Mouse (Mus musculus) hindbrain, embryonic 16.5 days (tissue): ENCODE results near the gene Proca1. TPM values are rescaled to one million over a fixed set of nuclear protein-coding genes. Genes with fewer than 3 reads are reported as not detected.

Source experiments
- ATAC-seq: fragments of 200-750 bp; cut with Nextera tagmentation; 2 replicates; pipeline ENCODE4 v1.8.0; 2017; ENCODE audit warnings: moderate TSS enrichment, moderate library complexity
- H3K27ac ChIP-seq: fragments of 300-500 bp; sonication (generic); 2 replicates; pipeline ENCODE4 v1.5.1; 2014; ENCODE audit warnings: low read depth, mild to moderate bottlenecking, control low read depth, low read length, moderate library complexity
- H3K27me3 ChIP-seq: fragments of 300-500 bp; sonication (generic); replicated peaks from 2 replicates; pipeline ENCODE4 v1.6.1; 2014; ENCODE audit warnings: low read length; ENCODE audit not compliant: control insufficient read depth, insufficient read depth
- H3K36me3 ChIP-seq: fragments of 300-500 bp; sonication (generic); 2 replicates; pipeline ENCODE4 v1.6.1; 2014; ENCODE audit warnings: mild to moderate bottlenecking, low read length, moderate library complexity, mixed read lengths; ENCODE audit not compliant: control insufficient read depth, insufficient read depth
- H3K4me1 ChIP-seq: fragments of 300-500 bp; sonication (generic); 2 replicates; pipeline ENCODE4 v1.6.1; 2014; ENCODE audit warnings: low read depth, low read length; ENCODE audit not compliant: control insufficient read depth, insufficient read depth
- H3K4me2 ChIP-seq: fragments of 300-500 bp; sonication (generic); 2 replicates; pipeline ENCODE4 v1.6.1; 2014; ENCODE audit warnings: mild to moderate bottlenecking, low read length, control low read depth, moderate library complexity
- H3K4me3 ChIP-seq: fragments of 300-500 bp; sonication (generic); 2 replicates; pipeline ENCODE4 v1.5.1; 2014; ENCODE audit warnings: mild to moderate bottlenecking, low read length, control low read depth, moderate library complexity
- H3K9ac ChIP-seq: fragments of 300-500 bp; sonication (generic); 2 replicates; pipeline ENCODE4 v1.6.1; 2014; ENCODE audit warnings: low read depth, mild to moderate bottlenecking, control low read depth, low read length, moderate library complexity
- H3K9me3 ChIP-seq: fragments of 300-500 bp; sonication (generic); 2 replicates; pipeline ENCODE4 v1.6.1; 2014; ENCODE audit warnings: mild to moderate bottlenecking, low read length, moderate library complexity; ENCODE audit not compliant: control insufficient read depth
- WGBS: fragments of 180-500 bp; shearing (Covaris S2); extraction: QIAGEN DNeasy Blood & Tissue Kit; methylation state at CpG from one replicate; pipeline ENCODE4 v1.1.7; 2014; 5-methylcytosine and 5-hydroxymethylcytosine counted together
- polyA plus RNA-seq: library from polyadenylated mRNA; unstranded; fragments of >200 nt; fragmentation: Nextera tagmentation; extraction: Ambion mirVana; gene quantifications from 2 replicates; pipeline ENCODE4 v1.2.1, GENCODE M21; 2015

Gene Proca1
- polyA plus RNA-seq, 1 experiment from 2014 or later, result 4.0 TPM

DNA sequence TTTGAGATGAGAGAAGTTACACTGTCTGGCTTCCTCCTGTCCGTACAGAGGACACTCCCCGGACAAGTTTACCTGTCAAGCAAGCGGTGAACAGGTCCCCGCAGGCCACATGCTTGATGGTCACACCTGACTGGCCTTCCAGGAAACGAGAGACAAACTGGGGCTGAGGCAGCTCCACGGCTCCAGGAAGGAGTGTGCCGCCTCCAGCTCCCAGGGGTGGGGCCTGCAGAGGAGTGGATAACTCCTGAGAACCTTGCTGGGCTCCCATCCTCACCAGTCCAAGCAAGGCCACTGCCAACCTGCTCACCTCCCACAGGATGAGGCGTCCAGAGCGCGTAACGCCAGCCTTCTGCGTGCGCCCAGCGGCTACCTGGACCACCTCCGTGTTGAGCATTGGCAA is 22.9 kb upstream of the Proca1 start:
- ATAC-seq, result no peak
- no peak overlapping the region for H3K9ac ChIP-seq
- H3K4me2 ChIP-seq, result no peak overlapping the region
- peaks cover 8% of the 10 kb centered on the region for H3K4me1 ChIP-seq
- H3K4me3 ChIP-seq, result no peak overlapping the region
- no peak overlapping the region for H3K27ac ChIP-seq
- no peaks in the 10 kb centered on the region for H3K36me3 ChIP-seq
- no peaks in the 10 kb centered on the region for H3K27me3 ChIP-seq
- no peaks in the 10 kb centered on the region for H3K9me3 ChIP-seq
- 92% methylated on average over 15 of the region's 15 CpGs for WGBS

GRCm38 (mm10) chr11:78171328-78171727 is 21.9 kb upstream of the Proca1 start:
- H3K36me3 ChIP-seq, result no peaks in the 10 kb centered on the region
- no peak overlapping the region for H3K4me3 ChIP-seq
- H3K4me1 ChIP-seq, result no peaks in the 10 kb centered on the region; the same call in none of the 2 replicates
- H3K9ac ChIP-seq, result no peak overlapping the region
- H3K27ac ChIP-seq, result no peak overlapping the region
- H3K27me3 ChIP-seq, result no peaks in the 10 kb centered on the region
- H3K4me2 ChIP-seq, result no peak overlapping the region
- no peak for ATAC-seq
- no peaks in the 10 kb centered on the region for H3K9me3 ChIP-seq
- WGBS, result 71% methylated on average over 4 of the region's 4 CpGs

DNA sequence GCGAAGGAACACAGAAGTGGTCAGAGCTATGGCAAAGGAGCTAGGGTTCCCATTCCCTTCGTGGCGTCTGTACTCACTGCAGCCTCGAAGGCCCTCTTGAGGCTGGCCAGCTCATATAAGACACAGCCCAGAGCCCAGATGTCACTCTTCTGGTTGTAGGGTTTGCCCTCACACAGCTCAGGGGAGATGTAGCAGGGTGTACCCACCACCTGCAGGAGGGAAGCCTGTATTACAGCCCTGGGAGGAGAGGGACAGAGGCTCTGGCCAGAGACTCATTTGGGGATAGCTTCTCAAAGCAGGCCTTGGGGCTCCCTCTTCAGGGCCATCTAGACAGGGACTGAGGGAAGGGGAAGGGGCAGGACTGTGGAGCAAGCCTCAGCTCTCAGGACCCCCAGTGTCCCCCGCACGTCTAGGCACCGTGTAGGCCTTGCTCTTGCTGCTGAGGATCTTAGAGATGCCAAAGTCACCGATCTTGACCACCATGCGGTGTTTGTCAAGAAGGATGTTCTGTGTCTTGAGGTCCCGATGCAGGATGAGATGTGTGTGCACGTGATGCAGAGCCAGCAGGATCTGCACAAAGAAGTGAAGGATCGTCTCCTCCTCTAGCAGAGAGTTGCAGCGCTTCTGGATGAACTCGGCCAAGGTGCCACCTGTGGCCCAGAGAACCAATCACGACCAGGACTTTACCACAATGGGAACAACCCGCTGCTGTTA is 21.0 kb upstream of the Proca1 start:
- Histone ChIP-seq H3K4me2 (no peak overlapping the region), H3K27ac (no peak overlapping the region), H3K9ac (no peak overlapping the region), H3K36me3 (no peaks in the 10 kb centered on the region), H3K4me3 (no peak overlapping the region), H3K9me3 (no peaks in the 10 kb centered on the region), H3K27me3 (no peaks in the 10 kb centered on the region), H3K4me1 (peaks cover 6% of the 10 kb centered on the region)
- no peak for ATAC-seq
- WGBS, result 80% methylated on average over 16 of the region's 16 CpGs

- H3K9me3 ChIP-seq, result no peaks in the 10 kb centered on the region
- no peak for ATAC-seq
- no peak overlapping the region for H3K9ac ChIP-seq
- H3K4me1 ChIP-seq, result peaks cover 9% of the 10 kb centered on the region
- H3K27ac ChIP-seq, result no peak overlapping the region
- H3K4me3 ChIP-seq, result no peak overlapping the region
- no peak overlapping the region for H3K4me2 ChIP-seq
- no peaks in the 10 kb centered on the region for H3K36me3 ChIP-seq
- no peaks in the 10 kb centered on the region for H3K27me3 ChIP-seq
- WGBS, result 82% methylated on average over 19 of the region's 19 CpGs
These were observed 20.3 kb upstream of the Proca1 start for GRCm38 (mm10) chr11:78172748-78173383.

DNA sequence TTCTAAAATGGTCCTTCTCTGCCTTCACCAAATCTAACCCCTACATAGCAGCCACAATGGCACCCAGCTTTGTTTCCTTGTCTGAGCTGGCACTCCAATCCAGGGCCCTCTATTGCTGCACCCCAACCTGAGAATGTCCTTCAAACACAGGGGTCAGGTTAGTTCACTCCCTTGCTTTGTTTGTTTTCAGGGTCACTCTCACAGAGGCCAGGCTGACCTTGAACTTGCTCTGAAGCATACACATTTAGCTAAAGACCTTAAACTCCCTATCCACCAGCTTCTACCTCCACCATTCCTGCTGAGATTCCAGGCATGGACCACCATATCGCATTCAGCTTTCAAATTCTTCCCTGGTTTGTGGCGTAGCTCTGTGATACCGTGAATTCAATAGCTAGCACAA is 18.7 kb upstream of the Proca1 start:
- Histone ChIP-seq H3K4me2 (no peak overlapping the region), H3K9ac (no peak overlapping the region), H3K27ac (no peak overlapping the region), H3K4me3 (no peak overlapping the region), H3K36me3 (no peaks in the 10 kb centered on the region; the same call in 1 of the 2 replicates), H3K4me1 (peaks cover 24% of the 10 kb centered on the region), H3K27me3 (no peaks in the 10 kb centered on the region), H3K9me3 (no peaks in the 10 kb centered on the region)
- 87% methylated on average over 3 of the region's 3 CpGs for WGBS
- no peak for ATAC-seq

GRCm38 (mm10) chr11:78175771-78176401 is 17.3 kb upstream of the Proca1 start:
- WGBS, result 4% methylated on average over 9 of the region's 10 CpGs
- no peaks in the 10 kb centered on the region for H3K9me3 ChIP-seq
- no peaks in the 10 kb centered on the region for H3K27me3 ChIP-seq
- peak overlapping the region; percentile 64 for H3K4me3 ChIP-seq
- no peak for ATAC-seq
- H3K4me1 ChIP-seq, result peaks cover 32% of the 10 kb centered on the region
- H3K9ac ChIP-seq, result peak overlapping the region; percentile 57
- peaks cover 8% of the 10 kb centered on the region for H3K36me3 ChIP-seq
- peak overlapping the region; percentile 83 for H3K27ac ChIP-seq
- H3K4me2 ChIP-seq, result peak overlapping the region; percentile 81

- ATAC-seq, result peak; percentile 61
- H3K4me1 ChIP-seq, result peaks cover 32% of the 10 kb centered on the region
- WGBS, result under 1% methylated on average over 32 of the region's 32 CpGs
These were observed 16.8 kb upstream of the Proca1 start, which contains the start of the genes Nek8 and Tlcd1 for GRCm38 (mm10) chr11:78176402-78176862. Gene Nek8, minus strand, starts transcription at chr11:78176675. Gene Tlcd1, plus strand, starts transcription at chr11:78176711.

GRCm38 (mm10) chr11:78176905-78177331 is 16.3 kb upstream of the Proca1 start:
- no peak for ATAC-seq
- H3K4me1 ChIP-seq, result peaks cover 37% of the 10 kb centered on the region
- WGBS, result 2% methylated on average over 23 of the region's 23 CpGs
- no peak overlapping the region; the same call in 1 of the 2 replicates for H3K27ac ChIP-seq
- H3K9ac ChIP-seq, result peak overlapping the region; percentile 57
- no peaks in the 10 kb centered on the region for H3K9me3 ChIP-seq
- H3K27me3 ChIP-seq, result no peaks in the 10 kb centered on the region
- peak overlapping the region; percentile 64 for H3K4me3 ChIP-seq
- H3K36me3 ChIP-seq, result peaks cover 12% of the 10 kb centered on the region
- H3K4me2 ChIP-seq, result peak overlapping the region; percentile 81

More at GRCm38 (mm10) chr11:78176402-78176862, 16.8 kb upstream of the Proca1 start, which contains the start of the genes Nek8 and Tlcd1:
- H3K27me3 ChIP-seq, result no peaks in the 10 kb centered on the region
- H3K27ac ChIP-seq, result peak within 1 kb of the TSS; percentile 83
- H3K4me2 ChIP-seq, result peak within 1 kb of the TSS; percentile 81
- peak within 1 kb of the TSS; percentile 64 for H3K4me3 ChIP-seq
- H3K36me3 ChIP-seq, result peaks cover 12% of the 10 kb centered on the region
- H3K9ac ChIP-seq, result peak within 1 kb of the TSS; percentile 57
- no peaks in the 10 kb centered on the region for H3K9me3 ChIP-seq

DNA sequence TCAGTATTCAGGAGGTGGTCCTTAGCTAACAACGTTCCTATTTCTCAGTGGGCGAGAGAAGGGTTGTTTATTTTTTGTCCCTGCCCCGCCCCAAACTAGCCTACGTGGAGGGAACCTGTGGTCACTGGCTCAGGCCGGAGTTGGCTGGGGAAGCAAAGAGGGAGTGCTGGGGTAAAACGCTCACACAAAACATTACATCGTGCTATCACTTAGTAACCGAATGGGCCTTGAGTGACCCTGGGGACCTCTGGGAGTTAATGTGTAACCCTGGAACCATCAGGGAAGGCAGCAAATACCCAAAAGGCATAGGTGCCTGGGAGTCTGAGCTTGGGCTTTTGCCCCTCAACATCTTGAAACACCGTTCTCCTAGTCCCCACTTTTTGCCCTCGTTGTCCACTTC is 15.8 kb upstream of the Proca1 start:
- peak; percentile 3; the same call in 1 of the 2 replicates for ATAC-seq
- H3K4me1 ChIP-seq, result peaks cover 42% of the 10 kb centered on the region
- H3K9me3 ChIP-seq, result no peaks in the 10 kb centered on the region
- 3% methylated on average over 10 of the region's 10 CpGs for WGBS
- H3K27ac ChIP-seq, result no peak overlapping the region
- peak overlapping the region; percentile 81 for H3K4me2 ChIP-seq
- H3K4me3 ChIP-seq, result peak overlapping the region; percentile 64
- peak overlapping the region; percentile 57; the same call in 1 of the 2 replicates for H3K9ac ChIP-seq
- H3K36me3 ChIP-seq, result peaks cover 12% of the 10 kb centered on the region
- H3K27me3 ChIP-seq, result no peaks in the 10 kb centered on the region
